Mouse (Mus musculus) G1E (cell line): ENCODE results near the gene 5031439G07Rik. TPM values are rescaled to one million over a fixed set of nuclear protein-coding genes. Genes with fewer than 3 reads are reported as not detected.

Source experiments
- ATAC-seq: 2 replicates; pipeline ENCODE4 v1.8.0; 2016; ENCODE audit warnings: mild to moderate bottlenecking; ENCODE audit not compliant: insufficient number of reproducible peaks, poor library complexity, low FRiP score, severe bottlenecking; ENCODE audit errors: extremely low read depth
- DNase-seq: peaks from one replicate; pipeline ENCODE4 v3.0.0; 2012; ENCODE audit warnings: low spot score
- H3K27me3 ChIP-seq: 2 replicates; pipeline ENCODE4 v1.6.1; 2012; ENCODE audit warnings: mild to moderate bottlenecking, low read length, inconsistent platforms; ENCODE audit not compliant: insufficient read depth
- H3K36me3 ChIP-seq: replicated peaks from 2 replicates; pipeline ENCODE3; 2012; ENCODE audit warnings: mild to moderate bottlenecking, inconsistent platforms
- H3K4me1 ChIP-seq: 2 replicates; pipeline ENCODE4 v1.6.1; 2012; ENCODE audit warnings: low read depth, low read length, inconsistent platforms, mixed read lengths; ENCODE audit not compliant: insufficient read depth
- H3K4me3 ChIP-seq: 2 replicates; pipeline ENCODE4 v1.5.1; 2012; ENCODE audit warnings: low read depth, mild to moderate bottlenecking, inconsistent platforms, low read length, moderate library complexity, mixed read lengths
- H3K9me3 ChIP-seq: replicated peaks from 2 replicates; pipeline ENCODE4 v1.6.1; 2012; ENCODE audit warnings: inconsistent platforms
- CTCF ChIP-seq: IDR thresholded peaks from 2 replicates; pipeline ENCODE4 v1.5.1; 2012; ENCODE audit warnings: low read depth, low read length, inconsistent platforms, mixed read lengths
- GATA1 ChIP-seq: IDR thresholded peaks from 2 replicates; pipeline ENCODE4 v1.6.1; 2012; ENCODE audit warnings: borderline replicate concordance, low read length, inconsistent platforms, mixed read lengths
- GATA2 ChIP-seq: IDR thresholded peaks from 2 replicates; pipeline ENCODE4 v1.6.1; 2012; ENCODE audit warnings: low read depth, low read length, inconsistent platforms, borderline replicate concordance
- POLR2AphosphoS5 ChIP-seq: IDR thresholded peaks from 2 replicates; pipeline ENCODE4 v1.6.1; 2012; ENCODE audit warnings: low read depth, low read length, inconsistent platforms; ENCODE audit not compliant: insufficient replicate concordance
- TAL1 ChIP-seq: conservative IDR thresholded peaks from 2 replicates; pipeline ENCODE4 v1.6.1; 2012; ENCODE audit warnings: low read depth, low read length, inconsistent platforms, mixed read lengths
- polyA plus RNA-seq: library from polyadenylated mRNA; stranded (reverse); fragments of >175 nt; gene quantifications from 2 replicates; pipeline ENCODE4 v1.2.3, GENCODE M21; 2012
- total RNA-seq, 2 experiments: library from RNA; stranded (forward) in 1 of 2; stranded (reverse) in 1 of 2; fragments of 200-1000 nt in 1 of 2; fragments of >200 nt in 1 of 2; fragmentation: Nextera tagmentation in 1 of 2; gene quantifications; 2 replicates each; pipeline ENCODE4 v1.2.3; 2014 to 2017

5031439G07Rik gene
- total and polyA plus RNA-seq, 3 experiments = 8.8 to 41.8 (median 13.1) TPM

DNA sequence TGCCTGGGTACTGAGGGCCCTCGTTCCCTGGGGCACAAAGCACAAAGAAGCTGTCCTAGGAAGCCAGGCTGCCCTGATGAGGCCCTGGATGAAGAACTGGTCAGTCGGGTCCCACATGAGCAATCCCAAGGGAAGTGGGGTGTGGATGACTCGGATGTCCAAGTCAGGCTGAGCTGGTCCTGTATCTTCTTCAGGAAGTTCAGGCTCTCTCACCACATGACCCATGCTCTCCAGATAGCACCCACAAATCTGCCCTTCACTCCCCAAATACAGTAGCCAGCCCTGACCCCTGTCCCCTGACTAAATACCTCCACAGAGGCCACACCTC, 14.8 kb downstream of the 5031439G07Rik start:
- no peaks in the 10 kb centered on the region for H3K27me3 ChIP-seq
- H3K9me3 ChIP-seq = 0 out of 2 replicates have a peak, but pooled peaks cover 3% of the 10 kb centered on the region
- peaks cover 70% of the 10 kb centered on the region for H3K36me3 ChIP-seq
- H3K4me3 ChIP-seq = no peak overlapping the region
- no peaks in the 10 kb centered on the region; the same call in 1 of the 2 replicates for H3K4me1 ChIP-seq
- no peak for TF ChIP-seq CTCF
- TF ChIP-seq TAL1 = no peak
- no peak for TF ChIP-seq POLR2AphosphoS5
- TF ChIP-seq GATA2 = no peak
- no peak for TF ChIP-seq GATA1
- ATAC-seq (no peak), DNase-seq (no peak)

DNA sequence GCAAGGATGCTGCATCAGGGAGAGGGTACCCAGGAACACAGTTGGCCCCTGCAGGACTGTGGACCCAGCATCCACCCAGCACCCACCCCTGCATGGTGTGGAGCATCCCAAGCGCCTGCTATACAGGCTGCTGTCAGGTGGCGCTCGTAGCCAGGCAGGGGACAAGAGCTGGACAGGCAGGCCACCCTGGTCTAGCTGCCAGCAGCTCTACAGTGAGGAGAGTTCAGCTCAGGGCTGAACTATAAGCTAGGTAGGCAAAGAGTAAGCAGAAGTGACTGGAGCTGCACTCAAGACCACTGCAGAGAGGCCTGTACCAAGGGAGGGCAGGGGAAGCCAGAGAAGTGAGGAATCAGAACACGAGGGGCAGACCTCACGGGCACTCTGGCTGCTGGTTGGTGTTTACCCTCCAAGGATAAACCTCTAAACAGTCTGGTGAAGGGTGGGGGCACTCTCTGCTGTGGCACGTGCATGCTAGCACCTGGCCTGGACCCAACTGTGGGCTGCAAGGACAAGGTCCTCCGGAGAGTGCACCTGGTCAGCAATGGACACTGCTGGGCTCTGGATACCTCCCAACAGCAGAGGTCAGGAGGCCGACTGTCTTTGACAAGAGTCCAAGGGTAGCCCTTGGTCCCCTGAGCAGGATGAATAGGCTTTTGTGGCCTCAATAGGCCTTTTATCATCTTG, 15.3 kb downstream of the 5031439G07Rik start:
- ATAC-seq = no peak
- no peaks in the 10 kb centered on the region; the same call in 1 of the 2 replicates for H3K4me1 ChIP-seq
- 0 out of 2 replicates have a peak, but pooled peaks cover 3% of the 10 kb centered on the region for H3K9me3 ChIP-seq
- no peaks in the 10 kb centered on the region for H3K27me3 ChIP-seq
- peaks cover 69% of the 10 kb centered on the region for H3K36me3 ChIP-seq
- DNase-seq = no peak
- H3K4me3 ChIP-seq = no peak overlapping the region
- TF ChIP-seq TAL1 (no peak), POLR2AphosphoS5 (no peak), CTCF (no peak), GATA2 (no peak), GATA1 (no peak)

DNA sequence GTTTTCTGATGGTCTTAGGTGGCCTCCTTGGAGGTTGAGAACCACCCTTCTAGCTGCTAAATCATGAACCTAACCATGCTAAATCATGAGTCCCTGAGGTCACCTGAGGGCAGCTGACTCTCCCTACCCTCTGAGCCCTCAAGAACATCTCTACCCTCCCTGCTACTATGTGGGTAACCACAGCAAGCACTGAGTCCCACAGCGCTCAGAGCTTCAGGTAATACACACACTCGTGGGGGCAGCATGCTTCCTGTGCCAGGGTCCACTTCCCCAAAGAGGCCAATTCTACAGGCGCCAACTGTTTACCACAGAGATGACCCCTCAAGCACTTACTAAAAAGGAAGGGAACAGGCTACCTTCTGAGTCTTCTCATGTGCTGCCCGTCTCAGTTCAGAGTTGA, 19.8 kb downstream of the 5031439G07Rik start:
- no peak overlapping the region for H3K4me3 ChIP-seq
- H3K9me3 ChIP-seq = 0 out of 2 replicates have a peak, but pooled peaks cover 3% of the 10 kb centered on the region
- no peak for TF ChIP-seq CTCF
- TF ChIP-seq GATA2 = no peak
- H3K27me3 ChIP-seq = no peaks in the 10 kb centered on the region
- no peaks in the 10 kb centered on the region for H3K4me1 ChIP-seq
- H3K36me3 ChIP-seq = peaks cover 33% of the 10 kb centered on the region
- DNase-seq (no peak), ATAC-seq (no peak)

DNA sequence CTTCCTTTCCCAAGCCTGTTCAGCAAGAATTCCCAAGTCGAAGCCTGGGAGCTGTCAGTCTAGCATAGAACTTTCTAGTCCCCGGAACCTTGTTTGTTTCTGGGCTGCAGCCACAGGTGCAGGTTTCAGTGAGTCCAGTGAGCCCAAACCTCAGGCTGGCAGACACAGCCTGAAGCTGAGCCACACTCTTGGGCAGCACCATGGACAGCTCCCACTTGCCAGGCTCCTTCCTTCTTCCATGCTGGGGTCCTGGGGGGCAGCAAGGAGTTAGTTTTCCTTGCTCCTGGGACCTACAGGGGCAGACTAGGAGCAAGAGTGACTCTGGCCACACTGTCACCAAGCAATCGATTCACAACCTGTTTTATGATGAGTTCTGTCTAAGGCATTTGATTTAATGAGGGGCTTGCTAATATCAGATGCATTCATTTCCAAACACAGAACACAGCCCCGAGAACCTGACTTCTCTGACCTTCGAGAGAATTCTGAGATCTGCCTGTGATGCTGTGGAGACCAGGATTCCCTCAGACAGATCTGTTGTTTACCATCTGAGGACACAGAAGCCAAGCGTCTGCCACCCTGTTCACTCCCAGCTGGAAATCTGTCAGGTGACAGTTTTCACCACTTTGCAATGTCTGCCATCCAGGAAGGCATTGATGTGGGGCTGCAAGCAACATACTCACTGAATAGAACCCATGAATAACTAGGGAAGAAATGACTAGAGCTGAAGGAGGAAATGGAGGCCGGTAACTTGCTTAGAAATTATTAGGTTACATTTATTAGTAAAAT, 22.6 kb downstream of the 5031439G07Rik start:
- H3K36me3 ChIP-seq = peaks cover 23% of the 10 kb centered on the region
- ATAC-seq (no peak), DNase-seq (peak; percentile 11)
- no peak overlapping the region for H3K4me3 ChIP-seq
- no peaks in the 10 kb centered on the region for H3K9me3 ChIP-seq
- H3K27me3 ChIP-seq = no peaks in the 10 kb centered on the region
- TF ChIP-seq GATA1 (no peak), POLR2AphosphoS5 (no peak), CTCF (no peak)
- no peaks in the 10 kb centered on the region for H3K4me1 ChIP-seq

DNA sequence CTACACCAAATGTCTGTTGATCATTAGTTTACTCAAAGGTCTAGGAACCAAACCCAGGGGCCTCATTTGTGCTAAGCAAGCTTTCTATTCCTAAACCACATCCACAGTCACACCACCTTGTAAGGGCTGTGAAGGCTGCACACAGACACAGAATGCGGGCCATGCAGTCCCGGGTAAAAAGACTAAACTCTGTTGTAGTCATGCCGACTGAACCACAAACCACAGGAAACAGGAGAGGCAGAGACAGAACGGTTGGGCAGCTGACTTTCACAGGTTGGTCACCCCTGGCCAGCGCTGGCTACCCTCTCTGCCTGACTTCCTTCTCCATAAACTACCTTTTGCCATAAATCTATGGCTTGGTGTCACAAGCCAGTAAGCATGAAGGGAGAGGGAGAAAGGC, 23.6 kb downstream of the 5031439G07Rik start:
- no peak for DNase-seq
- H3K4me1 ChIP-seq = no peaks in the 10 kb centered on the region
- peaks cover 29% of the 10 kb centered on the region for H3K36me3 ChIP-seq
- ATAC-seq = no peak
- H3K4me3 ChIP-seq = no peak overlapping the region
- H3K9me3 ChIP-seq = no peaks in the 10 kb centered on the region
- no peaks in the 10 kb centered on the region for H3K27me3 ChIP-seq
- TF ChIP-seq POLR2AphosphoS5 (no peak), GATA1 (no peak), CTCF (no peak), GATA2 (no peak), TAL1 (no peak)

DNA sequence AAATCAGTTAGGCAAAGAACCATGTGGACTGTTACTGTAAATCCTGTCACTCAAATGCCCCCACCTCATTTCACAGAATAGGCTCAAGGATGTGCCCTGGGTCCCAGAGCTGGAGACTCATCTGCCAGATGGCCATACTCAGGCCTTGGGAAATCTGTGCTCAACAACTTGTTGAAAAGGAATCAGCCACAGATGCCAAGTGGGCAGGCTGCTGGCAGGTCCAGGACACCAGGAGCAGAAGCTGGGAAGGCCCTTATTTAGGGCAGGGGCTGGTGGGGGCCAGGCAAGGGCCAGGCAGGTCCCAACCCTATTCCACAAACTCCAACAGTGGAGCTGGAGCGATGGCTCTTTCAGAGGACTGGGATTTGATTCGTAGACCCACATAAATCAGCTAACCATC, 25.8 kb downstream of the 5031439G07Rik start:
- Histone ChIP-seq H3K9me3 (no peaks in the 10 kb centered on the region), H3K36me3 (peaks cover 41% of the 10 kb centered on the region), H3K4me3 (no peak overlapping the region), H3K4me1 (no peaks in the 10 kb centered on the region), H3K27me3 (no peaks in the 10 kb centered on the region)
- DNase-seq (no peak), ATAC-seq (no peak)
- TF ChIP-seq GATA1 (no peak), TAL1 (no peak), POLR2AphosphoS5 (no peak), CTCF (no peak), GATA2 (no peak)
